Mouse (Mus musculus): ENCODE results near the gene Msgn1.

Gene Msgn1

DNA sequence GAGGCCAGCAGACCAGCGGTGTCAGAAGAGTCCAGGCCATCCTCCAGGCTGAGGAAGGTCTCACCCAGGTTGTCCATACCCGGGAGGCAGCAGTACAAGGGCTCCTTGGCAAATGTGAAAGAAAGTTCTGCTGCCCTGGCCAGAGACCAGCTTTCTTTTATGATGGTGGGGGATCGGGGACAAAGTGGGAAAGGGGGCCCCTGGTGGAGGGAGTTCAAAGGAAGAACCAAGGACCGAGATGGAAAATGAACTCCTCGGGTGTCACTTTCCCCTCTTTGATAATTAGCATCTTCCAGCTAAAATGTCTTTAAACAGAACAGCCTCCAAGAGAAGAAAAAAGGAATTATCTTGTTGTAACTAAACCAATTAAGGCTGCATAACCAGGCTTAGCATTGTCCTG is at the start of gene Msgn1:
Gene Msgn1 (minus strand): TSS at position 101 of the 400 bp plus-strand sequence.
- in situ Hi-C loops (cut with MseI, MboI): no loop called here

DNA sequence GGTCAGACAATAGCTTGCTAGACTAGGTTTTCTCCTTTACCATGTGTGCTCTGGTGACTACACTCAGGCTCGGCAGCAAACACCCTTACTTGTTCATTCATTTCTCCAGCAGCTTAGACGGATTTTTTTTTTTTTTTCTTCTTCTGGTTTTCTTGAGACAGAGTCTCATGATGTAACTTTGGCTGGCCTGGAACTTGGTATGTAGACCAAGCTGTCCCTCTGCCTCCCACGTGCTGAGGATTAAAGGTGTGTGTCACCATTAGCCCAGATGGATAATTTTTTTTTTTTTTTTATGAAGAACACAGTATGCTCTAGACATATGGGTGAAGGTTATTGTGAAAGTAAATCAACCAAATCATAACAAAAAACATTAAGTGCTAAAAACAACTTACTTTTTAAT is 41.5 kb upstream of the Msgn1 start:
- in situ Hi-C loops (cut with MseI, MboI): no loop called here

DNA sequence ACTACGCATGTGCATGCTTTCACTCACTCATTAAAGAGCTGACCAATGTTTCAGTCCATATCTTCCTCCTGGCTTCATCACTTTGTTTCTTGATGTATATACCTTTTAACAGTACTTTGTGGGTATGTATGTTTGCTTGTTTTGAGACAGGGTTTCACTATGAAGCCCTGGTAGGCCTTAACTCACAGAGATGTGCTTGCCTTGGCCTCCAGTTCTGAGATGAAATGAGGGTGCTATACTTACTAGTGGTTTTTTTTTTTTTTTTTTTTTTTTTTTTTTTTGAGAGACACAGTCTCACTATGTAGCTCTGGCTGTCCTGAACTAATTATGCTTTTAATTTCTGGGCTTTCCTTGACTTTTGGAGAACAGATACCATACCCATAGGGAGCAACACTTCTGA is 38.7 kb upstream of the Msgn1 start:
- in situ Hi-C loops (cut with MseI, MboI): no loop called here

DNA sequence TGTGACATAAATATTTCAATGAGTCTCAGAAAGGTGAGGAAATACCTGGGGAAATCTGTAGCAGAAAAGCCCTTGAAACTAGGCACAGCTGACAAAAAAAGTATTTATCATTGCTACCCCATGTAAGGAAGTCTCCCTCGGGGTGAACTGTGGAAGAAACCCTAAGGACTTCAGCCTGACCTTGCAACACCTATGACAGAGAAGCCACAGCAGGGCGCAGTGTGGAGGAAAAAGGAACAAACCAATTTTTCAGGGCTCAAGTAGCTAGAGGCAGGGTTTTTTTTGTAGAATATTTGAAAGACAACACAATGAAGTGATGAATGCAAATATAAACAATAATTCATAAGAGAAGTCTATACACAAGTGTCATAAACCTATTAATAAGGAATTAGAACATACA is 27.2 kb upstream of the Msgn1 start:
- in situ Hi-C loops (cut with MseI, MboI): no loop called here

DNA sequence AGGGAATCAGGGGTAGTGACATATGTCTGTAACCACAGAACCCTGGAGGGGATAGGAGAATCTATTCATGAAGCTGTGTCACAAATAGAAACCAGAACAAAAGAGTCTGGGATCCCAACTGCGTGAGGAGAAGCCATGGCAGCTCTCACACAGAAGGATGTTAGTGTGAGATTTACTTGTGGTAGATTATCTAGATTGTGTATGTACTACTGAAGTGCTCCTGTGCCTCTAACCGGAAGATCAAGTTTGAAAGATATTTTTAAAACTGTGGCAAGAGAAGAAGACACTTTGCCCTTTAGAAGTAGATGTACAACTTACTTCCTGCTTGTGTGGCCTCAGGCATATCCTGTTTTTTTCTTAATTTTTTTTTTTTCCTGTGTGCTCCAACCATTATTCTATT is 21.5 kb upstream of the Msgn1 start:
- in situ Hi-C loops (cut with MseI, MboI): no loop called here

DNA sequence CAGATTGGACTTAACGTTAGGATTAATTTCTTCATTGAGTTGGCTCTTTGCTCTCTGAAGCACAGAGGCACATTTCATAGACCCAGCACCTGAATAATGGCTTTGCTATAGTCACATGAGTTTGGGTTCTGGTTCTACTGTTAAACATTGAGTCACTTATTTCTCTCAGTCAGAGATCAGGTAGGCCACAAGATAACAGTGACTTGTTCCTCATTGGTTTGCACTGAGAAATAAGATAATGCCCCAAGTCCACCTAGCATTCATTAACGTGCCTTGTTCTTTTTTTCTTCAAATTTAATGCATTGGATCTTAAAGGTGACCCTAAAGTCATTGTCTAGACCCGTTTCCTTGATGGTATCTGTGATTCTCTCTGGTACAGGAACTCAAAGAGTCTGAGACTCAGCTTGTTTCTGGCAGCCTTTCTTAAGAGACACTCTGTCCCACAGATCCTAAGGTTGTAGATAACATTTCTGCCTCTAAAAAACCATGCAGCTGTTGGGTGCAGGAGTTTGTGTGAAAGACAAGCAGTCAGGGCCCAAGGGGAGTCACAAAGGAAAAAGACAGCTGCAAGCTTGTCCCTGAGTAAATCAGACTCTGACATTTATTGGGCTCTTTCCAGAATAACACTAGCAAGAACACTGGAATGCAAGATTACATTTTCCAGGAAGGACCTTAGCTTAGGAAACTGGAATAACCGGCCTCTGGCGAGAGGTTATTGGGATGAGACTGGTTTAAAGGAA is 17.9 kb upstream of the Msgn1 start:
- in situ Hi-C loops (cut with MseI, MboI): no loop called here

DNA sequence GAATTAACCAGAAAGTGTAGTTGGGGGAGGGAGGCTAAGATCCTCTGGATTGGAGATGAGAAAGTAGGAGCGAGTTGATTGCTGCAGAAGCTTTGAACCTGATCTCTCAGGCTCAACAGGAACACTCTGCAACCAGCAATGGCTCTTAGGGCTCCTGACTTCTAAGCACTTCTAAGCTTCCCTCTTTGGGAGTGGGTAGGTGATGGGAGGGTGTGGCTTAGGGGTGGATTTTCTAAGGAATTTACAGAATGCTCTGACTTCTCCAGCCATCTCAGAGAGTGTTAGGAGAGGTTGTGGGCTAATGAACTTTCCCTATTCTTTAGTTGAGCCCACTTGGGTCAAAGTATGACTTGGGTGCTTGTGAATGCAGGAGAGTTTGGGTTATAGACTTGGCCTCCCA is 17.4 kb upstream of the Msgn1 start:
- in situ Hi-C loops (cut with MseI, MboI): no loop called here

DNA sequence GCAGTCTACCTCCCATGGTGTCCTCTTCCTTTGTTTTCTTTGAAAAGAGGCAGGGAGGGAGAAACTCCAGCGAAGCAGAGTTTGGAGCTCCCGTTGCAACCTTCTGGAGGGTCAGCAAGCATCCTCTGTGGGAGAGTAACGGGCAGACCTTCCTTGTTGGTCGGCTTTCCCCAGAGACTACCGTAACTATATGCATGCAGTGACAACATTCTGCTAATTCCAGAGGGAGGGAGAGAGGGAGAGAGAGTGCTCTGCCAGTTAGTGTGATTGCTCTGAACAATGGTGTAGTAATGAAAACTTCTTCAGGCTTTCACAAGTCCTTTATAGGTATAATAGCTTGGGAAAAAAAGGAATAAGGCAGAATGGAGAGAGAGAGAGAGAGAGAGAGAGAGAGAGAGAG is 15.9 kb upstream of the Msgn1 start:
- in situ Hi-C loops (cut with MseI, MboI): no loop called here

DNA sequence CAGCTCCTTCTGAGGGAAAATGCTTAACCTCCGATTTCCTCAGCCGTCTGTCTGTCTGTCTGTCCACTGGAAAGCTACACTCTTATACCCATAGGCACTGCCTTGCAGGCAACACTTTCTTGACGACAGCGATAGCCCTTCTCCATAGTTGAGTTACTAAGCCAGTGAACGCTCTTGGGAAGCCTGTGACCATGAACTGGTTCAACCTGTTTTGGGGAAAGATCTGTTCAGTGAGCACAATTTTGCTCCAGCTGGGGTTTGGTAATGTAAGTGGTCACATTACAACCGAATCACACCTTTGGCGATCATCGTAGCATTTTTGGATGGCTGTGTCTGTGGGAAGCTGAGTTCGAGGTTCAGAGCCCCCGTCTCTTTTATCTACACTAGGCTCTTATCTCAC is 14.3 kb upstream of the Msgn1 start:
- in situ Hi-C loops (cut with MseI, MboI): no loop called here

DNA sequence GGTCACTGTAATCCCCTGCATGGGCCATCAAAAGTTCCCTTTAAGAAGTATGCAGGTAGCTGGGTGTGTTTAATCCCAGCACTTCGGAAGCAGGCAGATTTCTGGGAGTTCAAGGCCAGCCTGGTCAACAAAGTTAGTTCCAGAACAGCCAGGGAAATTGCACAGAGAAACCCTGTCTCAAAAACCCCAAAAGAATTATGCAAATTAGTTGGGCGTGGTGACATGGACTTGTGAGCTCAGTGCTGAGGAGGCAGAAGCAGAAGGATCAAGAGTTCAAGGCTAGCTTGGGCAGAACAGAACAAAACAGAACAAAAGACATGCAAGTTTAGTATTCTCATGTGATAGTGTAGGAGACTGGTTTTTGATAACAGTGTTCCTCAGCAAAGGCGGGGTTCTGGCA is 13.8 kb upstream of the Msgn1 start:
- in situ Hi-C loops (cut with MseI, MboI): no loop called here

DNA sequence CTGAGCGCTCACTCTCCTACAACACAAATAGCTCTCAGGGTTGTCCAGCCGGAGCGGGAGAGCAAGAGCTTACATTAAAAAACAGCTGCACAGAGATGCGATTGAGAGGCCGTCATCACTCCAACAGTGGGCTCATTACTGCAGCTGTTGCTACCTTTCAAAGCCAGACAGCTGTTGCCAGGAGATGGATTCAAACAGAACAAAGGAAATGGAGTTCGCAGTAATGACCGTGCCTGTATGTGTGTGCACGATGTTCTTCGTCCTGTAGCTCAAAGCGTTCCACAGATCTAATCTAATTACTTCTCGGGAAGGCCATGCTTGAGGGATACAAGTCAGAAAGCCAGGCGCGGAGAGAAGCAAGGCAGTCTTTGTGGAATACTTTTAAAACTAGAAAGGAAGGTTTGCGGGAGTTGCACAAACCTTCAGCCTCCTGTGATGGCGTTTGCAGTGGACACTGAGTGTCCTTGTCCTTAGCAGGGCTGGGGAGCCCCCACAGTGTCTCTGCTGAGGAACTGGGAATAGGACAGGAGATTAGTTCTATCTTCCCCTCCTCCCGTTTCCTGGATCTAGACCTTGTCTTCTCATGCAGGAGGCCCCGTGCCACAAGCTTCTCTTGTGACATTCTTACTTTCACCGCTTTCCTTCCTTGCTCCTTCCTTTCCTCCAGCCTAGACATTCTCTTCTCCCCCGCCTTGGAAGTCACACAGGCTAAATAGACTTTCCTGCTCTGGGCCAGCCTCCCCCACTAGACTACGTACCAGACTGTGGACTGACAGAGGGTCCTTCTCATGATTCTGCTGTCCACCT is 13.0 kb upstream of the Msgn1 start:
- in situ Hi-C loops (cut with MseI, MboI): no loop called here

DNA sequence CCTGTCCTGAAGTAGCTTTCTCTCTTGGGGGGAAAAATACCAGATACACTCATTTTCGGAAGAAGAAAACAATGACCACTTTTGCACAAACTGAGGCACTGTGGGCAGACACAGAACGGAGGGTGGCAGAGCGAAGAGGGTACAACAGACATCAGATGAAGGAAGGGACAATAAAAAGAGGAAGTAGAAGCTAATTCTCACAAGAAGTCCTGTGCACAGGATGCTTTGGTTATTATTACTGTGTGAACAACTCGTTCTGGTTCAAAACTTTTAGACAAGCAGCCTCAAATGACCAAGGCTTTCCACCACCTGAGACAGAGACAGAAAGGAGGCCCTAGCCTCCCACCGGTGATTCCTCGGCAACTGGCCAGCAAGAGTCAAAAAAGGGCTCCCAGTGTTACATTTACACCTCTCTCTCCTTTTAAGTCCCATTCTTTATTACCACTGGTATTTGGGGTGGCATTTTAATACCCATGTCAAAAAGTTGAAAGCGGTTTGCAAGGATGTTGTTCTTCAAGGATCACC is 9.0 kb upstream of the Msgn1 start:
- in situ Hi-C loops (cut with MseI, MboI): no loop called here

DNA sequence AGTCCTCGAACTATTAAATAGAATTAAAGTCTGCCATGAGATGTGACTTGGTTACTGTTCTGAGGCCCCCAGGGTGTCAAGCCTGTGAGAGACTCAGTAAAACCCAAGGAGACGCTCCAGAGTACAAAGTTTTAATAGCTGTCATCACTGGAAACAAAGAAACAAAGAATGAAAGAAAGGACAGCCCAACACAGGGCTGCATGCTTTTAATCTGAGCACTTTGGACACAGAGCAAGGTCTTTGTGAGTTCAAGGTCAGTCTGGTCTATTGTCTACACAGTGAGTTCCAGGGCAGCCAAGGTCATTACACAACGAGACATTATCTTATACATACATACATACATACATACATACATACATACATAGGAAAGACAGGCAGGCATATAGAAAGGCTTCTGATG is 7.7 kb upstream of the Msgn1 start:
- in situ Hi-C loops (cut with MseI, MboI): no loop called here

DNA sequence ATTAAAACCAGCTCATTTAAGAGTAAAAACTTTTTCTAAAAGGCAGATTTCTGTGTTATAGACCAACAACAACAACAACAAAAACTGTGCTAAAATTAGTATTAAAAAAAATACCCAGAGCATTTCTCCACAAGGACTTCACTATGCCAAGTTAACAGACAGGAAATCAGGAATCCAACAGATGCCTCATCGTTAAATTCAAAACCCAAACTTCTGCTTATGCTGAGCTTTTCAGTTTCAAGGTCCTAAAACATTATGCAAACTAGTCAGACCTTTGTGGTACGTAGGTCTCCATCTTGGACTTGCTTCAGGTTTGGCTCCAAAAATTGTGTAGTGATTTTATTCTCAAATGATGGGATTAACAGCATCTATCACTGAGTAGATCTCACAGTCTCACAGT is 6.8 kb upstream of the Msgn1 start:
- in situ Hi-C loops (cut with MseI, MboI): no loop called here

DNA sequence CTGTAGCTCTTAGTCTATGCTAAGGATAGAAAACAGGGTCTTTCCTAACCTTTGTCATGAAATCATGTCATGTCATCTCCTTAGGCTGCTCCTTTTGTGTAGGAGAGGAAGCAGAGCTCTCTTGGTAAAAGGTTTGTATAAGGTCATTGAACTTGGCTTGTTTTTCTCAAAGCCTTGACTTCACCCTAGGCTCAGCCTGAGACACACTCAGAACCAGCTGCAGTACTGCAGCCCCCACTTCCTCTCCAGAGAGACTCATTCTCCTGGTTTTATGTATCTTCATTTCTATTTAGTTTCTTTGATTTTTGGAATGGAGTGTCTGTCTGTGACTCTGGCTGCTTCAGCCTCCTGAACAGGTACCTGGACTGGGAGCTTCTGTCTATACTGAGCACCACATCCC is 6.0 kb upstream of the Msgn1 start:
- in situ Hi-C loops (cut with MseI, MboI): no loop called here

DNA sequence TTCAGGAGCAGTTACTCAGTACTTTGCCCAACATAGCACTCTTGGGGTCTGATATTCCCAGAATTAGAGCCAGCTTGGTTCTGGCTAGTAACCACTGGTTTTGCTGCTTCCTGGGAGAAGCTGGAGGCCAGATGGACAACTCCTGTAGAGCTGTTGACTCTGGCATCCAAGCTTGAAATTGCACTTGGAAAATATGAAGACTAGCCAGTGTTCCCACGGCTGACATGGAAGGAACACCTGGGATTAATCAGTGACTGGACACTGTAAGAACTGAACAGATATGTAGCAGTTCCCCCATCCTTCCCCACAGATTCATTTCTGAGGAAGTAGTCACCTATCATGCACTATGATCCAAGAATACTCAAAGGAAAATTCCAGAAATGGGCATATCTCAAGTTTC is 4.1 kb upstream of the Msgn1 start:
- in situ Hi-C loops (cut with MseI, MboI): no loop called here

DNA sequence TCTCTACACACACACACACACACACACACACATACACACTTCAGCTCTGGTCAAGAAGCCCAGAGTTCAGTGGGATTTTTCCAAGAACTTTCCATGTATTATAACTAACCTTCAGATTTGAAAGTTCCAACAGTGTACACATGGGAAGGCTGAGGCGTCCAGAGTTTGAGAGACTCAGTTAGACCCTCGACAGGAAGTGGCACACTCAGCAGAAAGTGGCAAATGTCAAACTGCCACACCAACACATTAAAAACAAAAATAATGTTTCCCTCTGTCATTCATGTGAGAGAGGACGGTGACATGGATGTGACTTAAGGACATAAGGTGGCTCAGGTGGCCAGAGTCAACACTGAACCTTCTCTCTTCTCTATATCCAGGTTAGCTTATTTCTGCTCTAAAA is 1.6 kb upstream of the Msgn1 start:
- in situ Hi-C loops (cut with MseI, MboI): no loop called here

DNA sequence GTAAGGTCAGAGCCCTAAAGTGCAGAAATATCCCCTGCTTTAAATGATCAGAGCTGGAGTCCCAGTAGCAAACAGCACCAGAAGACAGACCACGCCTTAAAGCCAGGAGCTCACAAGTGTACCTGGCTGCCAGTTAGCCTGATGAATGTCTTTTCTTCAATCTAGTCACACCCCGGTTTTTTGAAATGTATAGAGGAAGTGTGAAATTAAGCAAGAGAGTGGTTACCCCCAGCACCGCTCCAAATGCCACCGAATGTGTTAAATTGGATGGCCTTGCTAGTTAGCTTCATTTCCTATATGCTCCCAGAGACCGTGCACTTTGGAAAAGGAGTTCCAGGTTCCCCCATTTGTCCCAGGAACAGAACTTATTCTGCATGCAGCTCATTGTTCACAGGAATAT is 864 bp upstream of the Msgn1 start:
- in situ Hi-C loops (cut with MseI, MboI): no loop called here

DNA sequence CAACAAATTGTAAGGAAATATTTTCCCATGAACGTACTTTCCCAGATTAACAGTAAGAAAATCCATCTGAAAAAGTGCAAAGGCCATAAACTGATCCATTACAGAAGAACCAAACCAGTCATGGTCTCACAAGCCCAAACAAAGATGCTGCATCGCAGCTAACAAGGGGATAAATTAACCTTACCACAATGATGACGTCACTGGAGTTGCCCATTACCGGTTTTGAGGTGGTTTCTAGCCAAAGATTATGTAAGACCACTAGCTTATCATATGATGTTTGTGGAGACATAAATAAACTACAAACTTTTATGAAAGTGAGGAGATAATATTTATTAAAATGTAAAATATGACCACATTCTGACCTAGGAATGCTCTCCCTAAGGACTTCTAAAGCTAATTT is 2.5 kb downstream of the Msgn1 start:
- in situ Hi-C loops (cut with MseI, MboI): no loop called here

DNA sequence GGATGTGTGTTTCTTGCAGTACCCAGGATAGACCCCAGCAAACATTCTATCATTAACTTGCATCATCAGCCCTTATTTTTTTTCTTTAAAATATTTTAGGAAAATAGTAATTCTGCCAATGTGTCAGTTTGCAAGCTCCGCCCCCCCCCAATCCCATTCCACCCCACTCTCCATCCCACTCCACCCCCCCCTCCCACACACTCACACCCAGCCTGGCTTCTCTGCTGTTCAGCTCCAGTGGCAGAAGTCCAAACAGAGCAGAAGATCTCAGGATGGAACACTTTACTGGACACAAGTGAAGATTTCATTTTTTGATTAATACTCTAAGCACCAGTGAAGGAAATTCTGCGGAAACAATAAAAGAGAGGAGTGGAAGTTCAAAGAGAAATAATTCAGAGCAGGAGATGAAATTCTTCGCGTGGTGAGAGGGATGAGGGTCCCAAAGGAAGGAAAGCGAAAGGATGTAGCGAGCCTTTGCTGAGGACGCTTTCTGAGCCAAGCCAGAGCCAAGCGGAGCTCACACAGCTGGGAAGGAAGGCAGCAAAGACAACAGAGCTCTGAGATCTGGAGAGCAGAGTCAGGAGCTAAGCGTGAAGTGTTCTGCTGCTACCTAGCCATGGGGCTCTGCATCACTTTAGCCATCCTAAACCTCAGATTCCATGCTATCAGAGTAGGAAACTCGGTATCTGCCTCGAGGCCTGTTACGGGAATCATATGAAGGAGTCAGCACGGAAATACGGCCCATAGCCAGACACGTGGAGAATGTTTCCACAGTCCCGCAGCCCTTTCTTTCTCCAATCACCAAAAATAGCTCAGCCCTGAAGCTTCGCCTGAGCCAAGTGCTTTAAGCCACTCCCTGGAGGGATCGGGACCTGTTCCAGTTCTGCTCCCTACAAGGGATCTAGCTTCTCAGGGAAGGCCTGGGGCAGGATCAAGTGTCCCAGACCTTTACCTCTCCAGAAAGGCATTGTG is 4.8 kb downstream of the Msgn1 start:
- in situ Hi-C loops (cut with MseI, MboI): no loop called here

DNA sequence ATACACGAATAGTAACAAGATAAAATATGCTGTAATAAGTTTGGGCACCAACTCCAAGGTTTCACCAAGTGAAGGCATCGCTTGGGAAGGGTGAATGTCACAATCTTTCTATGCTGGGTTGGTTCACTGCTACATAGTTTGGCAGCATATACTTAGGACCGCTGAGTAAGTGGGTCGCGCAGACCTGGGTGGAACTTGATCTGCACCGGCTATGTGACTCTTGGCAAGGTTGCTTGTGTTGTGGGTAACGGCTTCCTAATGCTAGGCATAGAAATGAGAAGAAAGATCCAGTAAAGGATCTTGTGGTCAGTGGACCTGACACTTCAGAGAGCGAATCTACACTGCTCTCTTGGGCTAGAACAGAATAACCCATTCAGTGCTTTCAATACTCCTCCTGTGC is 6.3 kb downstream of the Msgn1 start:
- in situ Hi-C loops (cut with MseI, MboI): no loop called here

DNA sequence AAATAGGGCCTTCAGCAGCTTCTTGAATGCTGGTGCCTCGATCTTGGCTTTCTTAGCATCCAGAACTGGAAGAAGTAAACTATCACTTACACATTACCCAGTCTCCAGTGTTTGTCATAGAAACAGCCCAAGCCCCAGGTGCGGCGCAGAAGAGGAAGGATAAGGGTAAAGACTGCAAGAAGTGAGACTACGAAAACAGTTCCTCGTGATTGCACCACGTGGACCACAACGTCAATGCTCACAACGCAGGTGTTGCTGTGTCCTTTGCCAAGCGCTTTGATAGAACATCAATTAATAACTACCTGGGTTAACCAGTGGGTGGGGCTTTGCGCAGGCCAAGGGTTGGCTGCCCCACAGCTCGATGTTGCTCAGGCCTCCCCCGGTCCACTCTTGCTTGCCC is 8.1 kb downstream of the Msgn1 start:
- in situ Hi-C loops (cut with MseI, MboI): no loop called here
